Mouse (Mus musculus): Measurements from ENCODE around the gene Pdf.
A peak's percentile ranks its signal among the peaks of the same experiment; 100 is the strongest.
"Not testable (repeated sequence)": the region's sequence is repeated elsewhere in the genome, so short reads cannot be mapped to it uniquely, and the experiment has no call there.

Pdf gene

DNA sequence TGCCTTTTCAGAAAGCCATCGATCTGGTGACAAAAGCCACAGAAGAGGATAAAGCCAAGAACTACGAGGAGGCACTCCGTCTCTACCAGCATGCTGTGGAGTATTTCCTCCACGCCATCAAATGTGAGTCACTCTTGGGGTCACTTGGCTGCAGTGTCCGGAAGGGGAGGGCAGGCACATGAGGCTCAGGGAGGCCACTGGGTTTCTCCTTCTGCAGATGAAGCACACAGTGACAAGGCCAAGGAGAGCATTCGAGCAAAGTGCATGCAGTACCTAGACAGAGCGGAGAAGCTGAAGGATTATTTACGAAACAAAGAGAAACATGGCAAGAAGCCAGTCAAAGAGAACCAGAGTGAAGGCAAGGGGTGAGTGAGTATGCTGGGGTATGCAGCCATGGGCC is 11.8 kb downstream of the Pdf start:
- DNase-seq (ENCODE audit: low spot score in 2 of 2): no peak

DNA sequence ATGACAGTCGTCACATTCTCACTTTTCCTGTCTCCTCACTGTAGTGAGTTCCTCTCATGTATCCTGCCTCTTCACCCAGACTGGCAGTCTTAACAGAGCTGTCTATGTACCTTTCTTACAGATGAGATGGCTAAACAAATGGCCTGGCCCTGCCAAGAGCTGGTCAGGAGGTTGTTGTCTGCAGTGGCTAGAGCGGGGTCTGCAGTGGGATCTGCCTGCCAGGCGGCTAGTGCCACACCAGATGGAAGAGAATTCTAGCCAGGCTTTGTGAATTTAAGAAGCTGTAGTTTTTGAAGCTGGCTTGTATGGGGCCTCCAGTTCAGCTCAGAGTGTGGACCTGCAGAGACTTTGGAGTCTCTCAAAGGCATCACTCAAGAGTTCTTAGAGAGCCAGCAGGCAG is 12.8 kb downstream of the Pdf start:
- no peak for DNase-seq (ENCODE audit: low spot score in 2 of 2)

- DNase-seq (ENCODE audit: low spot score in 2 of 2): not testable (repeated sequence)
These were observed 14.8 kb downstream of the Pdf start for GRCm38 (mm10) chr8:107033609-107034008.

DNA sequence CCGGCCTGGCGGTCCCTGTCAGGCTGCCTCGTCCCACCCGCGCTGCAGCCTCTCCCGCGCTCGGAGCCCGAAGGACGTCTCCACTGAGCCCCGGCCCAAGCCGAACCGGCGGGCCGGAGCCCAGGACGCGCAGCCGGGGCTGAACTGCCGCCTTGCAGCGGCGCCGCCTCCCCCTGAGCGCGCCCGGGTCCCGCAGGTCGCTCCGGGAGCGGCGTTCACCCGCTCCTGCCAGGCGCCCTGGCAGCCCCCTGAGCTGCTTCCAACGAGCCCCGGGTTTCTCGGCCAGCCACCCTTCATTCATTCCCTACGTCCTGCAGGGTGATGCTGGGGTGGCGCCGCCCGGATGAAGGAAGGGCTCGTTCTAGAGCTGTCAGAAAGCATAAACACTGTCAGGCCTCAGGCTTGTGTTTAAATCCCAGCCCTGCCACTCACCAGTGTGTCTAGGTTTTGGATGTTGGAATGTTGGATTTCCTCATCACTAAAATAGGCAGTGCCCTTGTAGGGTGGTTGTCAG is 16.8 kb downstream of the Pdf start:
- DNase-seq (ENCODE audit: low spot score in 2 of 2): no peak

DNA sequence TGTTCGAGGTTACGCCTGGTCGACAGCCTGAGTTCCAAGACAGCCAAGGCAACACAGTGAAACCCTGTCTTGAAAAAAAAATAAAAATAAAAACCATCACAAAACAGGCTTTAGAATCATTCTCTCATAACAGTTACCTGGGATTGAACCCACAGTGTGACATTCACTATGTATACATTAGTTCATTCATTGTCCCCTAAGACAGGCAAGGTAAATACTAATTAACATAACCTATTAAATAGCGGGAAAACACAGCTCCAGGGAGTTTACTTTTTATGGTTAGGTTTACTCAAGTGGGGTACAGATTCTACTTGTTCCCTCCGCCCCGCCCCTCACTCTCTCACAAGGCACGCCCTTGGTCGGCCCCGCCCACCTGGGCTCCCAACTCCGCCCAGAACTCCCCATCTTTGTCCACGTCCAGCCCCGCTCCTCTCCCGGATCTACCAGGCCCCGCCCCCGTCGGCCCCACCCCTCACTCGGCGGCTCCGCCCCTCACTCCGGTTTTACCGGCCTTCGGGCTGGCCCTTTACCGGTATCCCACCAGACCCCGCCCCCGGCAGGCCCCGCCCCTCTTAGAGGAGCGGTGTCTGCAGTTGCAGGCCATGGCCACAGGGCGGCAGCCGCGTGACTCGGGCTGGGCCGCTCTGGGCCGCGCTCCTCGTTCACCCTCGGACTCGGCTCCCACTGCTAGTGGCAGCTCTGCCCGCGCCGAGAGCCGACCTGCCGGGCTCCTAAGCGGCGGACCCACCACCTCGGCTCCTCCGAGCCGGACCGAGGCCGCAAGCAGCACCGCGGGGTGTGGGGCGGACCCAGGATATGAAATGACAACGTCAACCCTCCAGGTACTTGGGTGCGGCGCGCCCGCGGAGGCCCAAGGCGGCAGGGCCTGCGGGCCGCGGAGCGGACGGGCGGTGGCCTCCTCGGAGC is 17.5 kb downstream of the Pdf start, which contains the start of gene Vps4a:
TSS of gene Vps4a (plus strand) at position 573 of the 927 bp plus-strand sequence.
- DNase-seq (ENCODE audit: low spot score in 2 of 2): peak; percentile 95 to 96

- DNase-seq (ENCODE audit: low spot score in 2 of 2): no peak
These were observed 18.4 kb downstream of the Pdf start for GRCm38 (mm10) chr8:107030058-107030457.

DNA sequence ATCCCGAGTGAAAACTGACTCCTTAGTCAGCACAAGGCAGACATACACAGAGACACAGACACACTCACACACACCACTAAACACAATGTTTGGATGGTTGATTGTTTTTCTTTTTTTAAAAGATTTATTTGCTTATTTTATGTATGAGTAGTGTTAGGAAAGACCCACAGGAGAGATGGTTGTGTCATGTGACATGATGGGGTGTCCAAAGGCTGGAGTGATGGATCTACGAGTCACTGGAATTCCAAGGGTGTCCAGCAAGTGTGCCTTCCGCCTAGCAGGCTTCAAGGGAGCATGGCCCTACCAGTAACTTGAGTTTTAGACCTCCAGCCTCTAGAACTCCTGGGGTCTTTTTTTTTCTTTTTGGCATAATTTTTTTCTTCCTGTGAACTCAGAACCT is 19.1 kb downstream of the Pdf start:
- no peak for DNase-seq (ENCODE audit: low spot score in 2 of 2)

GRCm38 (mm10) chr8:107023479-107023878 is 24.9 kb downstream of the Pdf start:
- no peak for DNase-seq (ENCODE audit: low spot score in 2 of 2)

GRCm38 (mm10) chr8:107014915-107015314 is 33.5 kb downstream of the Pdf start:
- DNase-seq (ENCODE audit: low spot score in 2 of 2): no peak

DNA sequence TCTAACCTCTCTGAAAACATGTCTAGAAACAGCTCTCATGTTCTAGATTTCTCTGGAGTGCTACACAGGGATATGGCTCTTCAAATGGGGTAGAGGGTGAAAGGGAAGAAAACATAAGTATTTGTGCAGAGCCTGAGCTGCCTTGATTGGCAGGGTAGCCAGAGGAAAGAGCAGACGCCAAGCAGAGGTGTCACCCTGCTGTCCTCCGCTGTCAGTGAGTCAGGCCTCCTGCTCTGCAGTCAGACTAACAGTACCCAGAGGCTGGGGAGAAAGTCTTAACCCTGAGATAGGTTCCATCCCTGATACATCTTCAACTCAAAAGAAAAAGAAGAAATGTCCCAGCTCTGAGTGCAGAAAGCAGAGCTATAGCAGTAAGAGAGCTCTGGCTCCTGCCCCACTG is 35.7 kb downstream of the Pdf start:
- DNase-seq (ENCODE audit: low spot score in 2 of 2): no peak

GRCm38 (mm10) chr8:107007795-107008194 is 40.6 kb downstream of the Pdf start:
- DNase-seq (ENCODE audit: low spot score in 2 of 2): no peak

- DNase-seq (ENCODE audit: low spot score in 2 of 2): peak; percentile 90 to 93
These were observed 45.9 kb downstream of the Pdf start for GRCm38 (mm10) chr8:107002532-107002931.

DNA sequence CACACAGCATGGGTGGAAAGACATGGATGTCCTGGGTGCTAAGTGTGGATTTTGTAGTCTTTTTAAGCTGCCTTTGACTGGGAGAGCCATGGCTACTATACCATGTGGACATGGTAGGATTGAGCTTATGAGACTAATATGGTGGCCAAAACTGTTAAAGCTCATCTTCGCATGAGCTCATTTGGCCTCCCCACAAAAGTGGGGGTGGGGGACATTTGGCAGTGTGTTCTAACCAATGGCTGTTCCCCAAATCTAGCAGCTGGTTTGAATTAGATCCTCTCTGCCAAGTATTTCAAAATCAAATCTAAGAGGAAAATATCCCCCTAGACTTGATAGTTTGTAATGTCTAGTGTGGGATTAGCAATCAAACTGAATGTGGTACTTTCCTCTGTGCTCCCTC is 49.3 kb downstream of the Pdf start:
- no peak for DNase-seq (ENCODE audit: low spot score in 2 of 2)

- DNase-seq (ENCODE audit: low spot score in 2 of 2): no peak
These were observed 51.0 kb downstream of the Pdf start for GRCm38 (mm10) chr8:106997416-106997815.

DNA sequence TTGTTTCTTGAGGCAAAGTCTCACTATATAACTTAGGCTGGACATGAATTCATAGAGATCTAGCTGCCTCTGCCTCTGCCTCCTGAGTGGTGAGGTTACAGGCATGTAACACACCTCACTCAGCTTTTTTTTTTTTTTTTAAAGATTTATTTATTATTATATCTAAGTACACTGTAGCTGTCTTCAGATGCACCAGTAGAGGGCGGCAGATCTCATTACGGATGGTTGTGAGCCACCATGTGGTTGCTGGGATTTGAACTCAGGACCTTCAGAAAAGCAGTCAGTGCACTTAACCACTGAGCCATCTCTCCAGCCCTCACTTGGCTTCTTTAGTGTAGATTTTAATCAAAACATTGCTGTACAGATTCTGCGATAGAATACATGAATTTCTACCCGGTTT is 52.1 kb downstream of the Pdf start:
- not testable (repeated sequence) for DNase-seq (ENCODE audit: low spot score in 2 of 2)
